Mouse (Mus musculus) yolk sac, embryonic 10.5 days (tissue): ENCODE measurements at regions not wholly inside any gene's neighbourhood (a gene's known extent, or its start where the extent isn't known, plus 50 kb on each side); places are given as distances from the start of the nearest gene placed in this dataset.
A peak's percentile ranks its signal among the peaks of the same experiment; 100 is the strongest.

Source experiments
- DNase-seq: peaks from one replicate; pipeline ENCODE4 v3.0.0-alpha.2; 2017; ENCODE audit warnings: low spot score

DNA sequence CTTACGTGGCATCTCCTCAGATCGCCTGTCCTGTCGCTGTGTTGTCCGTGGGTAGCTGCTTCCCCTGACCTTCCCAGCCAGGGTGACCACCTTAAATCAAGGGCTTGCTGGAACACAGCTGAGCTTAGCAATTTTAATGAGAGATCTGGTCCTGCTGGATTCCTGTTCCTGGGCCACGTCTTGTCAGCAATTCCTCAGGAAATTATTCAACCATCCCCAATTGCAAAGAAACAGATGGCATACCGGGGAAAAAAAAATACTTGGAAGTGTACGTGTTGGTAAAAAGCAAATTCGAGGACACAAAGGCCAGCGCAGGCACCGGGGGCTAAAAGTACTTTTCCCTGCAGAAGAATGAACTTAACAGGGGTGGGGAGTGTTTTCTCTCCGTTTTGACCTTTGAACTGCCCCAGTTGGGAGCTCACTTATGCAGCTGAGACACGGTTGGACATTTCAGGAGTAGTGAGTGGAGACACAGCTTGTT, 107.0 kb upstream of the Rhobtb1 start:
- DNase-seq = peak; percentile 72

DNA sequence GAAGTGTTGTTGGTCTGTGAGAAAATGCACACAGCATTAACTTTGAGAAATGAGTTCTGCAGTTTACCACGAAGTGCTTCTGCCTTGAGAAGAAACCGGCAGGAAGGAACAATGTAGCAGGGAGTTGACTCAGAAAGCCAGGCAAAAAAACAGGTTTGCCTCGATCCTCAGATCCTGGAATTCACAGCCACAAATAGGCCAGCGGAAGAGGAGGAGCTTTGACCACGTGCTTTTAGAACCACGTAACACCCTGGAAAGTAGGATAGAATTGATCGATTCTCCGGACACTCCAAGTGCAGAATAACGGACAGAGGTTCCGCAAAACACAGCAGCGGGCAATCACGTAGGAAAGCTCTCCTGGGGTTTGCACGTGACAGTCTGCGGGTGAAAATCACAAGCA, 106.0 kb upstream of the Rhobtb1 start:
- DNase-seq = no peak

DNA sequence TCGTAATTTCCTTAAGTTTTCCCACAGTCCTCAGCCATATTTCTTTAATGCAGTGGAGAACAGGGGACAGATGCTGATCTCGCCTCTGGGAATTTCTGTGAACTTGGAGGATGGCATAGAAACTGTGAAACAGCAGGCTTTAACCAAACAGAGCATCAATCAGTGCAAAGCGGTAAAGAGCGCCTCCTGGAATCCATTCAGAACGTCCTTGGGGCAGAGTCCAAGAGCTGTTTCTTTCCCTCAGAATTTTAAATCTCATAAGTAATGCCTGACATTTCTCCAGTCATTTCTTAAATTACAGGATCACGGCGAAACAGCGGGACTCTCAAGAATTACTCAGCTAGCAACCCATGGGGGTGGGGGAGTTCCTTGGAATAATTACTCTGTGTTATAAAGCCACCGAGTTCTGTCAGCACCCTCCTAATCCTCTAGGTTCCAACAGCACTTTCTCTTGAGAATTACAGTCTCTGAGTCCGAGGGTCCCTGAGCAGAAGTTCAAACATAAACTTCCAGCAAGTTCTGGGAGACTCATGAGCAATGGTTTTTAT, 105.2 kb upstream of the Rhobtb1 start:
- no peak for DNase-seq

DNA sequence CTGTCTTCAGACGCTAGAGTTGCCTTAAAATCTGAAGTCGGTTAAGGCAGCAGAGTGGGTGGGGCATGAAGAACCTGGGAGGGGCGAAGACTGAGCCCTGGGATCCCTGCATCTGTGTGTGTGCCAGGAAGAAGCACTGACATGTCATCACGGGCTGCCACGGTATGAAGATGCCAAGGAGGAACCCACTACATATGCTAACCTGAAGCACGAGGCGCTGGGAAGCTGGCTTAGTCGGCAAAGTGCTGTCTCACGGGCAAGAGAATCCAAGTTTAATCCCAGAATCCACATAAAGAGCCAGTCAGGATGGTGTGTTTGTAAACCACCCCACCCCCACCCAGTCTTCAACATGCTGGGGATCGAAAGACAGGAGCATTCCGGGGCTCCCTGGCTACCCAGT, 73.2 kb upstream of the Rhobtb1 start:
- no peak for DNase-seq

DNA sequence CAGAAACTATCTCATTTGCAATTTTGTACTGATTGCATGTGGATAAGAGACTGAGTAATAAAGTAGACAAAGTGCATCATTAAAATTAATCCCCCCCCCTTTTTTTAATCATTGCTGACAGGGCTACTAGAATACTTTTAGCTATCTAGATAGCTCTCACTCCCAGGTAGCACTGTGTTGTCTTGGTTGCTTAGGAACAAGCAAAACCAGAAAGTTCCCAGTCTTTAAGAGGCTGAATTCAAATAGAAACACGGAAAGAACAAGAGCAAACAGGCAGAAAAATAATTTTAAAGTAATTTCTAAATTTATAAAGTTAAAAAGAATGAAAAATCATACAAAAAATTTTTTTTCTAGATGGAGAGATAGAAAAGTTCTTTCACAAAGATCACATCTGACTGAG, 65.0 kb upstream of the Rhobtb1 start:
- no peak for DNase-seq

DNA sequence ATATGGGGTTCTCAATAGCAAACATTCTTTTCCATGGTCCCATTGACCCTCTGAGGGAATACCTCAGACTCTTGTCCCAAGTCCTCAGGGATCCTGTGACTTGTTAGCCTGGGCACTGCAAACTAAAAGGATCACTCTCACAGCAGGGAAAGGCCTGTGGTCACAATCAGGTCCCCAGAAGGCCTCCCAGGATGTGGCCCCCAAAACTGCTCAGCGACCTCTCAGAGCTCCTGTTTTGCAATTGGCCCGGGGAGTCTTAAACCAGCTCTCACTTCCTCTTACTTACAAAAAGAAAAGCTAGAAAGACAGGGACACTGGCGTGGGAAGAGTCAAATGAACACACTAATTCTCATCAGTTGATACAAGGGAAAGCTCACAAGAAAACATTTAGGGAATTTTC, 59.4 kb upstream of the Rhobtb1 start:
- no peak for DNase-seq

DNA sequence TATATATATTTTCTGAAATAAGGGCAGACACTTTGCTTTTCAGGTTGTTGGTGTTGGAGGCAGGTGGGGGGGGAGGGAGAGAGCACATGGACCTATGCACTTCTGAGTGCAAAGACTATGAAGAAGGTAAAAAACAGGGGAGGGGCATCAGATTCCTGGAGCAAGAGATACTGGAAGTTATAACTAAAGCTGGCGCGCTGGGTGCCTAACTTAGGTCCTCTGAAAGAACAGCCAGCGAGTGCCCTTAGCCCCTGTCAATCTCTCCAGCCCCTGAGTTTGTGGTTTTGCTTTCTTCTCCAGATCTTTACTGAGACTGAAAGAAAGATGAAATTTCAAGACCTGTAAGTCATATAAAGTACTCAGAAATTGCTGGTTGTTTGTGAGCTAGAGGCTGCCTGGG, 51.2 kb upstream of the Rhobtb1 start:
- DNase-seq = peak; percentile 72

DNA sequence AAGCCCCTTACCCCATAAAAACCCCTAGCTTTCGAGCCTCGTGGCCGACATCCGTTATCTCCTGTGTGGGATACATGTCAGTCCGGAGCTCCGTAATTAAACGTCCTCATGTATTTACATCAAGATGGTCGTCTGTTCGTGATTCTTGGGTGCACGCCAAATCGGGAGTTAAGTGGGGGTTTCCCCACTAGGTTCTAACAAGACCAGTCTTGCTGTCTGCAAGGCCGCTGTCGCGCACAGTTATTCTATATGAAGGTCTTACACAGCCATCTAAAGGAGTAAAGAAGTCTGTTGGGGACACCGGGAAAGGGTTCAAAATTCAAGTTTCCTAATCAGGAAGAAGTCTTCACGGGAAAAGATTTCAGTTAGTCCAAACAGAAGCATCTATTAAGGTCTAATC, 50.5 kb upstream of the Rhobtb1 start:
- peak; percentile 73 for DNase-seq
